Mouse (Mus musculus) spleen, postnatal 14 days (tissue): ENCODE measurements around the gene Ifitm2.

Experiments used
- DNase-seq, 2 experiments: peaks; one replicate each; pipeline ENCODE4 v3.0.0; 2021 to 2022; ENCODE audit warnings: low spot score in 2 of 2

The Ifitm2 gene

GRCm38 (mm10) chr7:140943356-140943755, 12.4 kb downstream of the Ifitm2 start:
- no peak for DNase-seq

GRCm38 (mm10) chr7:140942811-140943210, 13.0 kb downstream of the Ifitm2 start:
- DNase-seq, result no peak

- no peak for DNase-seq
These were observed 13.4 kb downstream of the Ifitm2 start for GRCm38 (mm10) chr7:140942341-140942740.

- DNase-seq, result peak; percentile 53 to 70
These were observed 14.3 kb downstream of the Ifitm2 start, which contains the start of gene Pgghg for GRCm38 (mm10) chr7:140941222-140942051. Gene Pgghg, plus strand, starts transcription at chr7:140941391.

GRCm38 (mm10) chr7:140939669-140940171, 16.1 kb downstream of the Ifitm2 start:
- no peak for DNase-seq

GRCm38 (mm10) chr7:140938896-140939295, 16.9 kb downstream of the Ifitm2 start:
- DNase-seq, result no peak

GRCm38 (mm10) chr7:140938436-140938835, 17.4 kb downstream of the Ifitm2 start:
- DNase-seq, result no peak

- no peak for DNase-seq
These were observed 28.6 kb downstream of the Ifitm2 start for GRCm38 (mm10) chr7:140927181-140927580.

GRCm38 (mm10) chr7:140923070-140923775, 32.6 kb downstream of the Ifitm2 start:
- no peak for DNase-seq

- no peak for DNase-seq
These were observed 33.3 kb downstream of the Ifitm2 start for GRCm38 (mm10) chr7:140922398-140923069.

- DNase-seq, result no peak
These were observed 34.4 kb downstream of the Ifitm2 start for GRCm38 (mm10) chr7:140921225-140921975.

GRCm38 (mm10) chr7:140920418-140921029, 35.3 kb downstream of the Ifitm2 start, which contains the start of gene Nlrp6:
Gene Nlrp6, plus strand, starts transcription at chr7:140920902.
- no peak for DNase-seq

- DNase-seq, result no peak
These were observed 35.9 kb downstream of the Ifitm2 start for GRCm38 (mm10) chr7:140919911-140920310.

GRCm38 (mm10) chr7:140914031-140914690, 41.6 kb downstream of the Ifitm2 start:
- DNase-seq, result no peak

GRCm38 (mm10) chr7:140912846-140913482, 42.8 kb downstream of the Ifitm2 start:
- DNase-seq, result no peak

- DNase-seq, result no peak
These were observed 43.5 kb downstream of the Ifitm2 start for GRCm38 (mm10) chr7:140912293-140912692.

GRCm38 (mm10) chr7:140908634-140909107, 47.1 kb downstream of the Ifitm2 start:
- peak; percentile 25 to 56 for DNase-seq

- no peak for DNase-seq
These were observed 47.6 kb downstream of the Ifitm2 start for GRCm38 (mm10) chr7:140908181-140908580.

- DNase-seq, result no peak
These were observed 48.1 kb downstream of the Ifitm2 start for GRCm38 (mm10) chr7:140907697-140908096.

- no peak for DNase-seq
These were observed 48.7 kb downstream of the Ifitm2 start for GRCm38 (mm10) chr7:140907131-140907530.
